Mouse (Mus musculus) brown adipose tissue, adult 24 weeks (tissue): ENCODE data around the gene Zbtb18. TPM values are rescaled to one million over a fixed set of nuclear protein-coding genes. Genes with fewer than 3 reads are reported as not detected.

ENCODE experiments used
- H3K27ac ChIP-seq: fragments of 200-500 bp; replicated peaks from 2 replicates; pipeline ENCODE4 v1.5.1; 2012; ENCODE audit warnings: low read depth, mild to moderate bottlenecking, low read length
- H3K4me1 ChIP-seq: fragments of 200-500 bp; 2 replicates; pipeline ENCODE4 v1.6.1; 2012; ENCODE audit warnings: low read length, mixed read lengths; ENCODE audit not compliant: control insufficient read depth, insufficient read depth, insufficient read length
- H3K4me3 ChIP-seq: fragments of 200-500 bp; 2 replicates; pipeline ENCODE4 v1.5.1; 2012; ENCODE audit warnings: low read depth, mild to moderate bottlenecking, low read length, moderate library complexity; ENCODE audit not compliant: insufficient read depth
- polyA plus RNA-seq: library from polyadenylated mRNA; stranded (reverse); fragments of >200 nt; gene quantifications from 2 replicates; pipeline ENCODE4 v1.2.4, GENCODE M21; 2012; ENCODE audit not compliant: missing spikeins, insufficient read depth, insufficient read length

Gene Zbtb18
- polyA plus RNA-seq, 1 experiment: 16.7 TPM

DNA sequence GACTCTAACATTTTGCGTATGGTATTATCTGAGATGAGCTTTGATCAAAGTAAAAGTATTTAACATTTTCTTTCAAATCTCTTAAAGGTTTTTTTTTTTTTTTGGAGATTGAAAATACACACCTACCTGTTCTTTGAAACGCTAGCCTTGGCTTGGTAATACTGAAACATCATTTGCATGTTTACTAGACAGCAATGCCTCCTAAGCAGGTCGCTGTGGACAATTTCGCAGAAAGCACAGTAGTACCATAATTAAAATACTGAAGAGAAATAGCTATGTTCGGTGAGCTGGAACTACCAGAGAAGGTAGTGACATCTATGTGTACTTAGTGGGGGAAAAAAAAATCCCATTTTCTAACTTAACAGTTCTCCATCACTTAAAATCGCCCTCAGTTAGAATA lies 12.3 kb downstream of the Zbtb18 start:
- Histone ChIP-seq H3K4me1 (0 out of 2 replicates have a peak, but pooled peaks cover 2% of the 10 kb centered on the region), H3K4me3 (no peak overlapping the region), H3K27ac (no peak overlapping the region)

DNA sequence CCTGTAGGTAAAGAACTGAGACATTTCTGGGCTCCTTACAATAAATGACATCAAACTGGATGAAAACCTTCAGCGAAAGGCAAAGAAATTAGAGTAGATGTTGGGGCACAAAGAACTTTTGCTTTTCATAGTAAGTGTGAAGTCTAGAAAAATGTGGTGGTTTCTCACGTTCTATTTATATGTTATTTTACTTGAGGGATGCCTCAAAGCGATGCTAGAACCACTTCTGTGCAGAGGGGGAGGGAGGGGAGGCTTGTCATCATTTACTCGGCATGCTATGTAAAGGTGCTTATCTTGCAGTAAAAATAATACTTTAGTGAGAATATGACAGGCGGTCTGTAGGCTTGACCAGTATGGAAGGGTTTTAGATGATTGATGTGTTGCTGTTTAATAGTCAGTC lies 13.3 kb downstream of the Zbtb18 start:
- 0 out of 2 replicates have a peak, but pooled peaks cover 2% of the 10 kb centered on the region for H3K4me1 ChIP-seq
- no peak overlapping the region for H3K4me3 ChIP-seq
- H3K27ac ChIP-seq: no peak overlapping the region

DNA sequence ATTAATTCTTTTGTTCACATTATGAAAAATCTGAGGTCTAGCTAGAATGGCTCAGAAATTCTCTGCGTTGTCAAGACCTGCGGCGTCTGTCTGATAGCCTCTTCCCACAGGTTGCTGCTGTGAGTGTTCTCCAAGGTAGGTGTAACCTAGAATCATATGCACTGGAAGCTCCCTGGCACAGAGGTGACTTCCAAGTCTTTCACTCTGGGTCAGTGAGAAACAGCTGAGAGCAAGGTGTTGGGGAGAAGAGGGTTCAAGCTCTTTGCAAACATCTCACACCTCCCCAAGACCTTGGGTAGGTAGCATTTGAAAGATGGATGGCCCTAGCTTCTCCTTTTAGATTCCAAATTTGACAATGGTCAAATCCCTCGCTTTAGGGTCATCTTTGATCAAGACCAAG lies 14.1 kb downstream of the Zbtb18 start:
- H3K27ac ChIP-seq: no peak overlapping the region
- no peak overlapping the region for H3K4me3 ChIP-seq

DNA sequence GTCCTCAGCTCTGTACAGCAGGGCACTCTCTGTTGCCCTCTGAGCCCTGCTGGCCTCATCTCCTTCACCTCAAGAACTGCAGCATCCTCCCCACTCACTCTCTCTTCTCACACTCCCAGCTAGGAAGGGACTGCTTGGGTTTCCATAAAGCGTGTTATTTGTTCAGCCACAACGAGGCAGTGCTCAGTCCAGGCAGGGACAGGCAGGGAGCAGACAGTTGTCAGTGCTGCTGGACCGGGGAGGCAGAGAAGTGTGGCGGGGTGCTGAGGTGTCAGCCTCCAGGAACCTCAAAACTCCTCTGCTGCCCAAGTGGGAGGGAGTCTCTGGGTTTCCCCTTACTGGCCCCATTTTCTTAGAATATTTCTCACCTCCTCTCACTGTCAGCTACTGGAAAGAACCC lies 14.6 kb downstream of the Zbtb18 start:
- Histone ChIP-seq H3K27ac (no peak overlapping the region), H3K4me1 (no peaks in the 10 kb centered on the region), H3K4me3 (no peak overlapping the region)

More for the DNA sequence above, 14.1 kb downstream of the Zbtb18 start:
- H3K4me1 ChIP-seq: 0 out of 2 replicates have a peak, but pooled peaks cover 1% of the 10 kb centered on the region

DNA sequence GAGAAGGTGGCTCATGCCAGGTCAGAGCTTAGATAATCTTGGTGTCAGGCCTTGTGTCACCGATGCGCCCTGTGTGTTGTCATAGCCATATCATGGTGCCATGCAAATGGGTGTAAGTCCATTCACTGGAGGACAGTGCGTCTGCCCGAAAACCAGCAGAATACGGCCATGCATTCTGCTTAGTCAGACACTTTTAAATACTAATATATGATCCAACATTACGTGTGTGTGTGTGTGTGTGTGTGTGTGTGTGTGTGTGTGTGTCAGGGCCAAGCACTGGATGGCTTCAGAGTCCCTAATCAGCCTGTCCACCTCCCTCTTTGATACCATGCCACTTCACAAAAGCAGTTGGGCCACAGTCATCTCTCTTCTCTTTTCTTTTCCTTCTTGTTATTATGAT lies 15.8 kb downstream of the Zbtb18 start:
- no peak overlapping the region for H3K4me3 ChIP-seq
- no peaks in the 10 kb centered on the region for H3K4me1 ChIP-seq
- no peak overlapping the region for H3K27ac ChIP-seq

DNA sequence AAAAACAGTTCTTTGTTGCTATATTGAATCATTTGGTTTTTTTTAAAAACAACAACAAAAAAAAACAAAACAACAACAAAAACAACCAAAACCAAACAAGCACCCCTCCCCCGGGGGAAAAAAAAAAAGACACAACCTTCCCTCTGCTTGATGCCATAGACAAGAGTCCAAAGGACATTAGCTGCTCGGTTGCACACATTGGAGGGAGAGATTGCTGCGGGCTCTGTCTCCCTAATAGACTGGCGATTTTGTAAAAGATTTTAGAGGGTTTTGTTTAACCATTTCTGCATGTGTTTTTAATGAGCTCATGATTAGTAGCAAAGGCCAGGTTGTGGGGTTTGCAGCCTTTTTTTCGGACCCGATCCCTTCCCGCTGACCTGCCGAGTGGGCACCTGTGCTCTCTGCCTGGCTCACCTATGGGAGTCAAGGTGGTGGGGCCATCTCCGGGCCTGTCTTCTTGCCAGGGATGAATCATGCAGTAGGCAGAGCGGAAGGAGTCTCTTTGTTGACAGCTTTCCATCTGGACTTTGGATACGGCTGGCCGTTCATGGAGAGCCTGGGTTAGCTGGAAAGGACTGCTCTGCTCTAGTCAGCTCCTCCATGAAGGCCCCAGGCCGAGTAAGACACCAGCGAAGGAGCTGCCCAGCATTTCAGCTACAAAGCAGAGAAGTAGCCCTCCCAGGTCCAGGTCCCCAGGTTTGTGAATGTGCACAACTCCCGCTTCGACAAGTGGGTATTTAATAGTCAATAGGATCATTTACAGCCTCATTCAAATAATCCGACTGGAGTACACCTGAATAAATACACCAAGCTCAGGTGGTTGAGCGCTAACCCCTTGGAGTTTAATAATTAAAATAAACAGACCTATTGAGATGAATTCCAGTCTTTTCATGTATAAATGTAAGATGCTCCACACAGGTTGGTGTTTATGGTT lies 16.6 kb downstream of the Zbtb18 start:
- no peak overlapping the region for H3K27ac ChIP-seq
- H3K4me1 ChIP-seq: no peaks in the 10 kb centered on the region
- H3K4me3 ChIP-seq: no peak overlapping the region

DNA sequence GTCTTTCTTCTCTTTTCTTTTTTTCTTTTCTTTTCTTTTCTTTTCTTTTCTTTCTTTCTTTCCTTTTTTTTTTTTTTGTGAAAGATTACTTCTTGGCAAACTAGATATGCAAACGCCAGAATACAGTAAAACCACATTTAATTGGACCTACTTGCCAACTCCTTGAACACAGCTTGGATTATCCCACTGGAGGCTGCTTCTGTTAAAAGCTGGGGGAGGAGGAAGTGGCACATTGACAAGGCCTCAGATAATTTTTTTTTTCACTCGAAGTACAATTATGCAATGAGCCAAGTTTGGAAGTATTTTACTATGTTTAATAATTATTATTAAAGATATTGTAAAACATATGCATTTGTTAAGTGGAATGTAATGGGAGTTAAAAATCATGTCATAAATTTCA lies 17.4 kb downstream of the Zbtb18 start:
- H3K4me3 ChIP-seq: no peak overlapping the region
- no peak overlapping the region for H3K27ac ChIP-seq
- no peaks in the 10 kb centered on the region for H3K4me1 ChIP-seq

DNA sequence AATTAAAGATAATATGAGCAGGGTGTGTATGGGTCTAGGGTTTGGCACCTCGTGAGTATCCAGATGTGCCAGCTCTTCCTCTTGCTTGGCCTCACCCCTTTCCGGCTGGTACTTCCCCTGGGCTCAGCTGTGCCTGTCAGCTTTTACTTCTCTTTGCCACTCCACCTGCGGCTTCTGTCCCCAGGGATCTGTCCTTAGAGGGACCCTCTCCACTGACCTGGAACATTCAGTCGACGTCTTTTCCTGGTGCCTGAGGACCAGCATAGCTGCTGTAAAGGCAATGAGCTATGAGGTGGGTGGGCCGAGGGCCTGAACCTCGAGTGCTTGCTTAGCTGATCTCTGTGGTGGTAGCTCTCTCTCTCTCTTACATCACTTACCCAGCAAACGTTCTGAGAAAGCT lies 25.0 kb downstream of the Zbtb18 start:
- H3K27ac ChIP-seq: no peak overlapping the region
- peaks cover 5% of the 10 kb centered on the region; the same call in 1 of the 2 replicates for H3K4me1 ChIP-seq
- H3K4me3 ChIP-seq: no peak overlapping the region

DNA sequence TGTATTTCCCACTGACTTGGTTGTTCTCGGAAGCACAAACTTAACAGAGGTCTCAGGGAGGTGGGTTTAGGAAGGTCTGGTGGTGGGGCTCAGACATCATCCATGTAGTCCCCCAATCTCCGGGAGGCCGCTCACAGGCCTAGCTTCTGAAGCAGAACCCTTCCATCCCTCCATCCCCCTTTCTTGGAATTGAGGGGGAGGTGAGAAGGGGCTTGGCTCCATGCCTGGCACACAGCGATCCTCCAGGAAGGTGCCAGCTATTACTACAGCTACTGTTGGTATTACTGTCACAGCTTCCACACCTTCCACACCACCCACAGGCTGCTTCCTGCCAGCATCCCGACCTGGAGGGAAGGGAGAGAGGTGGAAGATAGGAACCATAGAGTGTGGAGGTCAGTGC lies 26.3 kb downstream of the Zbtb18 start:
- H3K27ac ChIP-seq: no peak overlapping the region
- peaks cover 5% of the 10 kb centered on the region; the same call in 1 of the 2 replicates for H3K4me1 ChIP-seq
- H3K4me3 ChIP-seq: no peak overlapping the region

DNA sequence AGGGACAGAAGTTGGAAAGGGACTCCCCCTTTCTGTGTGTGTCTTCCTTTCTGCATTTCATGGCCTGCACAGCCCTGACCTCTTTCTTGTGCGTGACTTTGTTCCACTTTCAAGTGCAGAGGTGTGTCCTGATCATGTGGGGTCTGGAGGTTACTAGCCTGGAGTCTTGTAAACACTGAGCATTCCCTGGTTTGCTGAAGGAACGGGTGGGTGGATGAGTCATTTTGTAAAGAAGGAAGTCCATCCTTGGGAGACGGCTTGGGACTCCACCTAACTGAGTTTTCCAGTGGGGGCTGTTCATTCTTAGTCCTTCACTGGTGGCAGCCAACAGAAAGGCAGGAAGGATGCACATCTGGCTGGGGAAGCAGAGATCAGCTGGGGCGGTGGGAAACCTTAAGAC lies 27.9 kb downstream of the Zbtb18 start:
- H3K4me3 ChIP-seq: no peak overlapping the region
- H3K4me1 ChIP-seq: peaks cover 5% of the 10 kb centered on the region; the same call in 1 of the 2 replicates
- peak overlapping the region; percentile 20; the same call in 1 of the 2 replicates for H3K27ac ChIP-seq

DNA sequence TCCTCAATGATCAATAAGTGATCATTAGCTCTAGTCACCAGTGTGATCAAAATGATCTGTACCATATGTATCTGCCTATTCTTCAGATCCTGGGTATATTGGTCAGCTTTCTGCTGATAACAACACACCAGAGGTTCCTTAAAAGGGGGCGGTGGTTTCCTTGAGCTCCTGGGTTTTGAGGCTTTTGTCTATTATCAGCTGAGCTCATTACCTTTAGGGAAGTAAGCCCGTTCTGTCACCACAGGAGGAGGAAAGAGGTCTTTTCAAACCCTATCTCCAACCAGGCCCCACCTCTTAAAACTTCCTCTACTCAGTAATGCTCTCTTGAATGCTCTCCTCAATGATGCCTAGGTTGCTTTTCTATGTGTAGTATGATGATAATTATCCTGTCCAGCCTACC lies 28.8 kb downstream of the Zbtb18 start:
- no peak overlapping the region for H3K27ac ChIP-seq
- H3K4me3 ChIP-seq: no peak overlapping the region
- peaks cover 5% of the 10 kb centered on the region; the same call in 1 of the 2 replicates for H3K4me1 ChIP-seq

DNA sequence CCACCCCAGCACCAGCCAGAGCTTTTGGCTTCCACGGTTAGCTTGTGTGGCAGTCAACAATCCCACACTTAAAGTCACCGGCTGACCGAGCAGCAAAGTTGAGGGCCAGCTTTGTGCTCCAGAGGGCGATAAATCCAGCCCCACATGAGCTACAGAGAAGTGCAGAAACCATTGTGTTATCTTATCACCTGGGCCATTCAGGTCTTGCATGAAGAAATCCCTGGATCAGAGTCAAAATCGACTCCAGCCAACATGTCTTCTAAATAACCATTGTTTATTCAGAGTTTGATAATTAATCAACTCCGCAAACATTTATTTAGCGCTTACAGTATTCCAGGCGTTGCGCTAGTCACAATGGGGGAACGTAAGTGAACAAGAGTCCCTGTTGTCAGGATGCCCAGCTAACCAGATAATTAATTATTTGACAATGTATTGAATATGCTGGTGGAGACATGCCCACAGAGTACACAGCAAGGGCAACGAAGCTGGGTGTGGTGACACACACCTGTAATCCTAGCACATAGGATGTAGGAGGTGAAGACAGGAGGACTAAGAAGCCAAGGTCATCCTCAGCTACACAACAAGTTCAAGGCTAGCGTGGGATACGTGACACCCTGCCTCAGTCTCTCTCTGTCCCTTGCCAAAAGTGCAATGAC lies 33.5 kb downstream of the Zbtb18 start:
- Histone ChIP-seq H3K4me3 (no peak overlapping the region), H3K4me1 (0 out of 2 replicates have a peak, but pooled peaks cover 3% of the 10 kb centered on the region), H3K27ac (no peak overlapping the region)

DNA sequence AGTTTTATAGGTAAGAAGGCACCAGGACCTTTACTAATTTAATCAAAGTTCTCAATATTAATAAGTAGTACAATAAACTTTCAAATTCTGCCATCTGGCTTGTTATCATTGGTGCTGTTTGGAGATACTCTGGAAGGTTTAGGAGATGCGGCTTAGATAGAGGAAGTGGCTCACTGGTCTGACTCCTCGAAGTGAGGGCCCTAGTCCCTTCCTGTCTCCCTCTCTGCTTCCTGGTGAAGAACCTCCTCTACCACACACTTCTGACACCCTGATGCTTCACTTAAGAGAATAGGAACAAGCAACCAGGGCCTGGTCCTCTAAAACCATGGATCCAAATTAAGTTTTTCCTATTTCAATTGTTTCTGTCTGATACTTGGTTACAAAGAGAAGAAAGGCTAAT lies 36.4 kb downstream of the Zbtb18 start:
- Histone ChIP-seq H3K27ac (no peak overlapping the region), H3K4me3 (no peak overlapping the region)

DNA sequence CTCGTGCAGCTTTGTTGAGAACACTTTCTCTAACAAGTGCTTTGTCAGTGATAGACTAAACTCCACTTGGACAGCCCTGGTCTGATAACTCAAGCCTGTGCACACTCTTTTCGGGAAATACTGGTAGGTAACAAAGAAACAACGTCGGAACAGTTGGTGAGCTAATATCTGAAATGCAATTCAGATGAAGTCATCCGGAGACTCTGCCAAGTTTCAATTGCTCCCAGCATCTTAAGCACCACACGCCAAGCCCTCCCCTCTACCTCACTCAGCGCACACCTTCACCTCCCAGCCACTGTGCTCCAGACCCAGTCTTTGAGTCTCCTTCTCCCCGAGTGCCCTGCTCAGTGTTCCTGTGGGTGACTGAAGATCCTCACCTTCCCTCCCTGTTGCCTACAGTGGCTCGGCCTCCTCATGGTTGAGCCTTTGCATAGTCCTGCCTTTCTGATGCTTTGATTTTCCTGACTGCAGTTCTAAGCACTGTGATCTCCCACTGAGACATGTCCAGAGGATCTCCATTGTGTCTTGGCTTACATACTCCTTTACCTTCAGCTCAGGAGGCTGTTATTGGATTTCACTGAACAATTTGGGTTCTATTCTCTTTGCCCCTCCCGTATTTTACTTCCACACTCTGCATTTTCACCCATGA lies 37.3 kb downstream of the Zbtb18 start:
- H3K4me3 ChIP-seq: no peak overlapping the region
- H3K27ac ChIP-seq: no peak overlapping the region

More for the DNA sequence above, 36.4 kb downstream of the Zbtb18 start:
- H3K4me1 ChIP-seq: 0 out of 2 replicates have a peak, but pooled peaks cover 3% of the 10 kb centered on the region

DNA sequence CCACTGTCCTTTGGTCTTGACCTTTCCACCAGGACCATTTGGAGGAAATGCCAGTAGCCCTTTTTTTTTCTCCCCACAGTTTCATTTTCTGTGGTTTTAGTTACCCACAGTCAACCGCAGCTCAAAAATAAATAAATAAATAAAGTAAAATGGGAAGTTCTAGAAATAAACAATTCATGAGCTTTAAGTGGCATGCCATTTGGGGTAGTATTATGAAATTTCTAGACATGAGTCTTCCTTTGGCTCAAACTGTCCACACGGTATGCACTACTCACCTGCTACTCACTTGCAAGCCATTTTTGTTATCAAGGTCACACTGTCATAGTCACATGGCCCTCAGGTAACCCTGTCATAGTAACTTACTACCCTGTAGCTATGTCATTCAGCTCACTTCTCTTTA lies 41.5 kb downstream of the Zbtb18 start:
- Histone ChIP-seq H3K27ac (no peak overlapping the region), H3K4me1 (0 out of 2 replicates have a peak, but pooled peaks cover 3% of the 10 kb centered on the region), H3K4me3 (no peak overlapping the region)

More for the DNA sequence above, 37.3 kb downstream of the Zbtb18 start:
- 0 out of 2 replicates have a peak, but pooled peaks cover 3% of the 10 kb centered on the region for H3K4me1 ChIP-seq
